Mouse (Mus musculus) hematopoietic stem cell, adult 5-6 weeks (primary cell): ENCODE measurements around the gene Iah1. TPM values are rescaled to one million over a fixed set of nuclear protein-coding genes. Genes with fewer than 3 reads are reported as not detected.

Experiments used
- ATAC-seq, 2 experiments: fragments of 125-278 bp in 1 of 2; replicated peaks in 1 of 2; 2 replicates each; pipeline ENCODE4 v1.8.0; 2016 to 2017; ENCODE audit warnings: inconsistent platforms in 2 of 2, mild to moderate bottlenecking in 2 of 2, moderate number of reproducible peaks in 2 of 2, low read depth in 1 of 2, moderate TSS enrichment in 1 of 2; ENCODE audit not compliant: low FRiP score in 2 of 2, poor library complexity in 2 of 2, severe bottlenecking in 2 of 2, insufficient read depth in 1 of 2, low TSS enrichment in 1 of 2
- total RNA-seq: library from RNA; stranded (forward); fragments of 172-1452, 232-1000 nt; gene quantifications from 2 replicates; pipeline ENCODE4 v1.2.3, GENCODE M21; 2017

The Iah1 gene
- total RNA-seq, 1 experiment from 2014 or later, result 30.3 TPM

GRCm38 (mm10) chr12:21340674-21341073, 24.5 kb downstream of the Iah1 start:
- no peak for ATAC-seq

GRCm38 (mm10) chr12:21346972-21347371, 30.8 kb downstream of the Iah1 start:
- no peak for ATAC-seq

GRCm38 (mm10) chr12:21350113-21350876, 34.1 kb downstream of the Iah1 start:
- ATAC-seq, result no peak

- no peak for ATAC-seq
Measured at GRCm38 (mm10) chr12:21353681-21354080, 37.5 kb downstream of the Iah1 start.

- no peak for ATAC-seq
Measured at GRCm38 (mm10) chr12:21362686-21363085, 46.5 kb downstream of the Iah1 start.

GRCm38 (mm10) chr12:21363195-21363594, 47.0 kb downstream of the Iah1 start:
- no peak for ATAC-seq

GRCm38 (mm10) chr12:21364624-21365435, 48.6 kb downstream of the Iah1 start:
- no peak for ATAC-seq

GRCm38 (mm10) chr12:21368376-21369086, 52.3 kb downstream of the Iah1 start:
- no peak for ATAC-seq

- ATAC-seq, result 0 out of 4 replicates have a peak, but pooled peaks have one; percentile 27 to 30
Measured at GRCm38 (mm10) chr12:21369087-21369410, 52.9 kb downstream of the Iah1 start.

- no peak for ATAC-seq
Measured at GRCm38 (mm10) chr12:21370035-21370611, 53.9 kb downstream of the Iah1 start.

- ATAC-seq, result peak; percentile 93 to 94
Measured at GRCm38 (mm10) chr12:21373100-21373819, 57.1 kb downstream of the Iah1 start, which contains the start of gene Adam17. Gene Adam17 (minus strand): TSS chr12:21373632.

Other genes starting within 250 kb of the Iah1 start
- gene Cpsf3, start 31.0 kb upstream of the Iah1 start, total RNA-seq, result 86.1 and 117 TPM in 2 replicates
- 12.8 and 27.9 TPM in 2 replicates for gene Itgb1bp1, start 30.1 kb upstream of the Iah1 start, total RNA-seq
- gene Adam17, start 57.2 kb downstream of the Iah1 start, total RNA-seq, result 44.0 and 48.7 TPM in 2 replicates
- 201 and 212 TPM in 2 replicates for gene Ywhaq, start 101.2 kb downstream of the Iah1 start, total RNA-seq